Mouse (Mus musculus) embryonic facial prominence, embryonic 13.5 days (tissue): ENCODE measurements around the gene Cenpn. TPM values are rescaled to one million over a fixed set of nuclear protein-coding genes. Genes with fewer than 3 reads are reported as not detected.
A peak's percentile ranks its signal among the peaks of the same experiment; 100 is the strongest.

Experiments used
- ATAC-seq: fragments of 200-750 bp; cut with Nextera tagmentation; 2 replicates; pipeline ENCODE4 v1.8.0; 2017; ENCODE audit warnings: low read depth; ENCODE audit not compliant: insufficient number of reproducible peaks, insufficient read depth, low FRiP score, low TSS enrichment
- H3K27ac ChIP-seq: fragments of 300-500 bp; sonication (generic); 2 replicates; pipeline ENCODE4 v1.5.1; 2015; ENCODE audit warnings: moderate library complexity, mild to moderate bottlenecking, inconsistent platforms
- H3K27me3 ChIP-seq: fragments of 300-500 bp; sonication (generic); 2 replicates; pipeline ENCODE4 v1.6.1; 2015; ENCODE audit warnings: mild to moderate bottlenecking, inconsistent platforms
- H3K36me3 ChIP-seq: fragments of 300-500 bp; sonication (generic); 2 replicates; pipeline ENCODE4 v1.6.1; 2015; ENCODE audit warnings: mild to moderate bottlenecking, inconsistent platforms
- H3K4me1 ChIP-seq: fragments of 300-500 bp; sonication (generic); 2 replicates; pipeline ENCODE4 v1.6.1; 2015; ENCODE audit warnings: inconsistent platforms
- H3K4me2 ChIP-seq: fragments of 300-500 bp; sonication (generic); 2 replicates; pipeline ENCODE4 v1.6.1; 2015; ENCODE audit warnings: moderate library complexity, mild to moderate bottlenecking, inconsistent platforms
- H3K4me3 ChIP-seq: fragments of 300-500 bp; sonication (generic); 2 replicates; pipeline ENCODE4 v1.5.1; 2015; ENCODE audit warnings: mild to moderate bottlenecking, inconsistent platforms
- H3K9ac ChIP-seq: fragments of 300-500 bp; sonication (generic); 2 replicates; pipeline ENCODE4 v1.6.1; 2015; ENCODE audit warnings: mild to moderate bottlenecking, inconsistent platforms
- H3K9me3 ChIP-seq: fragments of 300-500 bp; sonication (generic); 2 replicates; pipeline ENCODE4 v1.6.1; 2016; ENCODE audit warnings: inconsistent platforms
- WGBS: fragments of 180-500 bp; shearing (Covaris S2); methylation state at CpG from one replicate; pipeline ENCODE4 v1.1.7; 2015; ENCODE audit warnings: mixed read lengths; 5-methylcytosine and 5-hydroxymethylcytosine counted together
- polyA plus RNA-seq: library from polyadenylated mRNA; unstranded; fragments of >200 nt; fragmentation: Nextera tagmentation; extraction: Ambion mirVana; gene quantifications from 2 replicates; pipeline ENCODE4 v1.2.1, GENCODE M21; 2015

The Cenpn gene
- 42.6 and 44.5 TPM in 2 replicates for polyA plus RNA-seq

DNA sequence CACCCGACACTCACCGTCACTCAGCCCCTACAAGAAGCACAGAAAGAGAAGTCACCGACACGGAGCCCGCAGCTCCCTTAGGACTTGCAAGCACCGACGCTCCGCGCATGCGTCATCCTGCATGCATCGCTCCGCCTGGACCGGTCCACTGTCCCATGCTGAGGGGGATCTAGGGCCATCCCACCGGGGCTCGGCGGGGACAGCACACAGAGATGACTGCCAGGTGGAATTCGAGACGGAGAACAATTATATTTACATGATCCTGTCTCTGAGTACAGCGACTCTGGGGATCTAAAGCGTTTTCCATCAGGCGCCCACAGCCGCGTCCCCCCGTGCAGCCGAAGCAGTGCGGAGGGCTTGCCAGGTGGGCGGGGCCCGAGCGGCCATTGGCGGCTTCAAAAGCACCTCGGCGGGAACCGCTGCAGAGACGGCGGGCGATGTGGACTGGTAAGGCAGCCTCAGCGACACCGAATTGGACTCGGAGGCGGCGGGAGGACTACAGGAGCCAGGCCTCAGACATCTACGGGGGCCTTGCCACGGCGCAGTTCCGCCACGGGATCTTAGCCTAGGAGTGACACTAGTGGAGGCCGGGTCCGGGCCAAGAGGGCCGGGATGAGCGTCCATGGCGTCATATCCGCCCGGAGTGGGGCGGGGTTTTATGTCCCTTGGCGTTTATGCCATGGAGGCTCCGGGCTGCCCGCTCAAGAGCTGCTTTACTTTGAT lies at the start of gene Cenpn, which contains the start of gene Cmc2:
Gene Cenpn, plus strand, starts transcription at position 394 of the 723 bp plus-strand sequence.
Gene Cmc2, minus strand, starts transcription at position 119 of the 723 bp plus-strand sequence.
- peaks cover 11% of the 10 kb centered on the region; the same call in 1 of the 2 replicates for H3K36me3 ChIP-seq
- peak; percentile 91 for ATAC-seq
- no peaks in the 10 kb centered on the region for H3K9me3 ChIP-seq
- H3K27ac ChIP-seq: peak within 1 kb of the TSS; percentile 74
- peak within 1 kb of the TSS; percentile 87 for H3K9ac ChIP-seq
- H3K27me3 ChIP-seq: no peaks in the 10 kb centered on the region
- peak within 1 kb of the TSS; percentile 78 for H3K4me2 ChIP-seq
- peaks cover 17% of the 10 kb centered on the region for H3K4me1 ChIP-seq
- H3K4me3 ChIP-seq: peak within 1 kb of the TSS; percentile 78
- under 1% methylated on average over 57 of the region's 57 CpGs for WGBS

DNA sequence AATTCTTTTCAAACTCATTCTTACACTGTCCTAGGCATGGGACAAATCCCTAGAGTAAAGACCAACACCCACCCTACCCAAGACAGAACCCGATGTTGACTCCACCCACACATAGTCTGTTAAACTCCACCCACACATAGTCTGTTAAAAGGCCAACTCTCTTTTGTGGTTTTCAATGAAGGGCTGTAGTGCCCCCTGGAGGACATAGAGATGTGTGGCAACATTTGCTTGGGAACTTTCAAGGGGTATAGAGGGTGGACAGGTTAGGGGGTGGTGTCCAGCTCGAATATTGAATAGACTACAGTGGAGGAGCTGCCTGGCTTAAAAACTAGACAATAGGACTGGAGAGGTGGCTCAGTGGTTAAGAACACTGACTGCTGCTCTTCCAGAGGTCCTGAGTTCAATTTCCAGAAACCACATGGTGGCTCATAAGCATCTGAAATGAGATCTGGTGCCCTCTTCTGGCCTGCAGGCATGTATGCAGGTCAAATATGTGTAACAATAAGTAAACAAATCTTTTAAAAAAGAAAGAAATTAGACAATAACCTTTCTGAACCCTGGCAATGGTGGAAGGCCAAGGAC lies 48.7 kb upstream of the Cenpn start:
- Histone ChIP-seq H3K4me1 (peaks cover 16% of the 10 kb centered on the region), H3K4me3 (no peak overlapping the region), H3K4me2 (no peak overlapping the region), H3K36me3 (no peaks in the 10 kb centered on the region), H3K27me3 (no peaks in the 10 kb centered on the region), H3K27ac (no peak overlapping the region), H3K9ac (no peak overlapping the region), H3K9me3 (no peaks in the 10 kb centered on the region)
- no peak for ATAC-seq
- 73% methylated on average over 2 of the region's 2 CpGs for WGBS

DNA sequence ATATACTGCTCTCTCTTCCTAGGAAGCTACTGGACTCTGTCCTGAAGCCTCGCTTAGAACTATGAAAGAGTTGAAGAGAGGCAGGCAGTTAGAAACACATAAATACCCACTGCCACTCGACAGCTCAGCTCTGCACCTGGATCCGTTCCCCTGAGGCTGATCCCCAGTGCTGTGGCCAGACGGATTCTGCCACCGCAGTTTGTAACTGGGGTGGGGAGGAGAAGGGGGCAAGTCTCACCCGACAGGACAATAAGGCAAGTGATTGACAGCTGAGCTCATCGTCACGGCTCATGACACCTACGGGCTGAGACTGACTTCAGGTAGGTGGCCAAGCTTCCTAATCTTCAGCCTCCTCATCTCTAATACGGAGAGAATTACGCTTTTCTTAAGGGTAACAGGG lies 47.9 kb upstream of the Cenpn start:
- no peak for ATAC-seq
- peaks cover 16% of the 10 kb centered on the region for H3K4me1 ChIP-seq
- no peaks in the 10 kb centered on the region for H3K27me3 ChIP-seq
- no peak overlapping the region for H3K4me2 ChIP-seq
- no peak overlapping the region for H3K4me3 ChIP-seq
- no peaks in the 10 kb centered on the region for H3K9me3 ChIP-seq
- no peak overlapping the region for H3K9ac ChIP-seq
- WGBS: 71% methylated on average over 11 of the region's 11 CpGs
- H3K27ac ChIP-seq: no peak overlapping the region
- H3K36me3 ChIP-seq: no peaks in the 10 kb centered on the region

DNA sequence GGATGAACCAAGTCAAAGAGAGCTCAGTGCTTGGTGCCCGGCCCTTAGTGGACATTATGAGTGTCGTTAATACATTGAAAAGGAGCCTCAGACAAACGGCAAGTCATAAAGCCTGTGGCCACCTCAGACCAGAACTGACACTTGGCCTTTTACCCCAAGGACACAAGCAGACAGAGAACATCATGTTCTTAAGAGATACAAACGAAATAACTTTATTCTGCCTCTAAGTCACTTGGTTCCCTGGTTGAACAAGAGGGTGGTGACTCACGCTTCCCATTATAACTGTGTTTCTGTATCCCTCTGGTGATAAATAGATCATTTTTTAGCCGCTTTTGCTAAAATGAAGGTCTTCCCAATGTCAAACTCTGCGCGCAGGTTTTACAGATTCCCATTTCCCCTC lies 47.5 kb upstream of the Cenpn start:
- Histone ChIP-seq H3K4me3 (no peak overlapping the region), H3K9ac (no peak overlapping the region), H3K27ac (no peak overlapping the region), H3K4me1 (peaks cover 16% of the 10 kb centered on the region), H3K36me3 (no peaks in the 10 kb centered on the region), H3K4me2 (no peak overlapping the region), H3K27me3 (no peaks in the 10 kb centered on the region), H3K9me3 (no peaks in the 10 kb centered on the region)
- WGBS: 77% methylated on average over 8 of the region's 8 CpGs
- ATAC-seq: no peak

DNA sequence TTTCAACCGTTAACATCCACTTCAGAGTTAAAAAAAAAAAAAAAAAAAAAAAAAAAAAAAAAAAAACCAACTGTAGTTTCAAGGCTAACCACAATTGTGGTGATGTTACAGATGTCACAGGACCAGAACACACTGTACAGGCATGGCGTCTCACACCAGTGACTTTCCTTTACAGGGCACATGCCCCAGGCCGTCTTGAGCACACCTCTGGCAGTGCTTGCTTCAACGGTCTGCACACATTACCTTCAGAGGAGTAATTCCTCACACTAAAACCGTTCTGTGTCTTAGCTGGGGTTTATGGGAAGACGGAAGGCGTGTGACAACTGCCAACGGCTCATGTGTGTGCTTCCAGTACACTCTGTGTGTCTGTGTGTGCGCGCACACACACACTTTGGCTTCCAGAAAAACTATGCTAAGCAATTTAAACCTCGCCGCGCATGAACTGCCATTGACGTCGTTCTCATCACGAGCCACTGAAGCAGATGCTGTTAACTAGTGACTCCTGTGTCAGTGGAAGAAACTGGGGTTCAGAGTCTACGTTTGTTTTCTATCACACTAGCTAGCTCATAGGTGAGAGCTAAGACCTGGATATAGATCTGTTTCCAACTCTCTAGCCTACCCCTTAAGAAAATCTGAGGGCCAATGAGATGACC lies 45.6 kb upstream of the Cenpn start:
- H3K27me3 ChIP-seq: no peaks in the 10 kb centered on the region
- H3K27ac ChIP-seq: no peak overlapping the region
- H3K9me3 ChIP-seq: no peaks in the 10 kb centered on the region
- ATAC-seq: no peak
- WGBS: 82% methylated on average over 17 of the region's 17 CpGs
- no peaks in the 10 kb centered on the region for H3K36me3 ChIP-seq
- no peak overlapping the region for H3K9ac ChIP-seq
- H3K4me2 ChIP-seq: no peak overlapping the region
- peaks cover 16% of the 10 kb centered on the region for H3K4me1 ChIP-seq
- no peak overlapping the region for H3K4me3 ChIP-seq

DNA sequence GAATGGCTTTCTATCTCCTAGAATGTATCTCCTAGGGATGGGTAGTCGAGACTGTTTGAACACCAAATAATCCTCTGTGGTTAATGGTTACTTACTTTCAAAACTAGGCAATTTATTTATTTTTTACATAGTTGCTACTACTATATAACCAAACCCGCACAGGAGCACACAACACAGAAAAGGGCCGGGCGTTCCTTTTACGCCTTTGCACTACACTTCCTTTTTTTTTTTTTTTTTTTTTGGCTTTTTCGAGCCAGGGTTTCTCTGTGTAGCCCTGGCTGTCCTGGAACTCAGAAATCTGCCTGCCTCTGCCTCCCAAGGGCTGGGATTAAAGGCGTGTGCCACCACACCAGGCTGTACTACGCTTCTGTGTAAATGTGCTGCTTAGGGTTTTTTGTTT lies 40.1 kb upstream of the Cenpn start:
- H3K9me3 ChIP-seq: peaks cover 10% of the 10 kb centered on the region; the same call in 1 of the 2 replicates
- H3K4me2 ChIP-seq: no peak overlapping the region
- no peaks in the 10 kb centered on the region for H3K27me3 ChIP-seq
- peaks cover 6% of the 10 kb centered on the region for H3K36me3 ChIP-seq
- H3K4me3 ChIP-seq: no peak overlapping the region
- no peak overlapping the region for H3K9ac ChIP-seq
- no peak overlapping the region for H3K27ac ChIP-seq
- WGBS: 89% methylated on average over 8 of the region's 8 CpGs
- ATAC-seq: no peak
- no peaks in the 10 kb centered on the region for H3K4me1 ChIP-seq

DNA sequence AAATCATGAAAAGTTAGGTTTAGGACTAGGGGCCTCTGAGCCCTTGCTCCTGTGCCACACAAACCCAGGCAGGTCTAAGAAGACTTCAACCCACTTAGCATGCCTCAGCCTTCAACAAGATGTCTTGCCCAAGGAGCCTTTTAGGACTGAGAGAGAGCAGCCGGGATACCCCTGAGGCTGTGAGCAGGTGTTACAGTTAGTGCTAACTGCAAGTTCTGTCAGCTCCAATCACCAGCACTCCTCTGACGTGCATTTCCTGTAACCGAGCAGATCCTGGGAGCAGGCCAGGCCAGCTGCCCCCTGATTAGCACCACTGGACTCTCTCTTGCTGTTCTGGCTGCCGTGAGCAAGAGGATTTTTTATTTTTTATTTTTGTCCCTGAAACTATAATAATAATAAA lies 33.7 kb upstream of the Cenpn start:
- Histone ChIP-seq H3K4me3 (no peak overlapping the region), H3K4me2 (no peak overlapping the region), H3K9ac (no peak overlapping the region), H3K27me3 (no peaks in the 10 kb centered on the region), H3K4me1 (no peaks in the 10 kb centered on the region), H3K36me3 (peaks cover 57% of the 10 kb centered on the region), H3K27ac (no peak overlapping the region), H3K9me3 (peaks cover 10% of the 10 kb centered on the region; the same call in 1 of the 2 replicates)
- ATAC-seq: no peak
- 69% methylated on average over 4 of the region's 4 CpGs for WGBS

DNA sequence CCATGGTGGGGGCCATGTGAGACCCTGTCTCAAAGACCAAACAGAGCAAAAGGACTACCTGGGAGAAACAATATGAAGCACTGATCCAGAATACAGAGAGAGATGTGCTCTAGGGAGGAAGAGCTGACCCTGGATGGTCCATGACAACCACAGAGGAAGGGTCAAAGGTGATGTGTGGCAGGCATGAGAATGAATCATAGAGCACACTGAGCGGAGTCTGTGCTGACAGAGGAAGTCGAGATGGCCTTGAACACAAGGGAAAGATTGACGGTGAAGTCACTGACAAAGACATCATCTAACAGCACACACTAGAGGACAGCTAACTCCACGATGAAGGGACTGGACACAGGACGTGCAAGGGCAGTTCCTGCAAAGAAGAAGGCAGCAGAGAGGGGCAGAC lies 30.1 kb upstream of the Cenpn start:
- Histone ChIP-seq H3K9ac (no peak overlapping the region), H3K36me3 (peaks cover 61% of the 10 kb centered on the region), H3K4me1 (no peaks in the 10 kb centered on the region), H3K4me3 (no peak overlapping the region), H3K27ac (no peak overlapping the region), H3K9me3 (no peaks in the 10 kb centered on the region), H3K27me3 (no peaks in the 10 kb centered on the region), H3K4me2 (no peak overlapping the region)
- no peak for ATAC-seq
- 91% methylated on average over 5 of the region's 5 CpGs for WGBS

DNA sequence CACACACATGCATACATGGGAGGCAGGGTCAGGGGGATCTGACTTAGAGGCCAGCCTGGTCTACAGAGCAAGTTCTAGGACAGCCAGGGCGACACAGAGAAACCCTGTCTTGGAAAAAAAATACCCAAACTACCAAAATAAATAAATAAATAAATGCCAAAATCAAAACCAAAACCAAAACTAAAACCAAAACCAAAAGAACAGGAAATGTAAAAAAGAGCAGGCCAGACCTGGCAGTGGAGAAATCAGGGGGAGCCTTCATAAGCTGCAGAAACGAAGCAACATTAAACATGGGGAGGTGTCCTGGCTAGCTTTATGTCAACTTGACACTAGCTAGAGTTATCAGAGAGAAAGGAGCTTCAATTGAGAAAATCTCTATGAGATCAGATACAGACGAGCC lies 29.4 kb upstream of the Cenpn start:
- H3K4me1 ChIP-seq: no peaks in the 10 kb centered on the region
- 84% methylated on average over 3 of the region's 3 CpGs for WGBS
- peaks cover 54% of the 10 kb centered on the region for H3K36me3 ChIP-seq
- H3K9ac ChIP-seq: no peak overlapping the region
- no peaks in the 10 kb centered on the region for H3K27me3 ChIP-seq
- H3K9me3 ChIP-seq: no peaks in the 10 kb centered on the region
- no peak overlapping the region for H3K4me2 ChIP-seq
- H3K27ac ChIP-seq: no peak overlapping the region
- no peak for ATAC-seq
- H3K4me3 ChIP-seq: no peak overlapping the region

DNA sequence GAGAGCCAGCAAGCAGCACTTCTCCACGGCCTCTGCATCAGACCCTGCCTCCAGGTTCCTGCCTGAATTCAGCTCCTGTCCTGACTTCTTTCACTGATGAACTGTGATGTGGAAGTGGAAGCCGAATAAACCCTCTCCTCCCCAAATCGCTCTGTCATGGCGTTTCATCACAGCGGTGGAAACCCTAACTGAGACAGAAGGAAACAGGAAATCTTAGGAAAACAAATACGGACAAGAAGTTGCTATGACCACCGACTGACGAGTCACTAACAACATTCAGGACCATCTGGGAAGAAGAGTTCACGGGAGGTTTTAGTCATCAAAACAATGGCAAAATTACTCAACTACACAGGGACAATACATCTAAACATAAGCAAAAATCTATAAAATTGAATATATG lies 28.9 kb upstream of the Cenpn start:
- Histone ChIP-seq H3K4me2 (no peak overlapping the region), H3K9ac (no peak overlapping the region), H3K4me3 (no peak overlapping the region), H3K36me3 (peaks cover 50% of the 10 kb centered on the region), H3K9me3 (no peaks in the 10 kb centered on the region), H3K27me3 (no peaks in the 10 kb centered on the region), H3K27ac (no peak overlapping the region), H3K4me1 (no peaks in the 10 kb centered on the region)
- 78% methylated on average over 9 of the region's 9 CpGs for WGBS
- ATAC-seq: no peak

DNA sequence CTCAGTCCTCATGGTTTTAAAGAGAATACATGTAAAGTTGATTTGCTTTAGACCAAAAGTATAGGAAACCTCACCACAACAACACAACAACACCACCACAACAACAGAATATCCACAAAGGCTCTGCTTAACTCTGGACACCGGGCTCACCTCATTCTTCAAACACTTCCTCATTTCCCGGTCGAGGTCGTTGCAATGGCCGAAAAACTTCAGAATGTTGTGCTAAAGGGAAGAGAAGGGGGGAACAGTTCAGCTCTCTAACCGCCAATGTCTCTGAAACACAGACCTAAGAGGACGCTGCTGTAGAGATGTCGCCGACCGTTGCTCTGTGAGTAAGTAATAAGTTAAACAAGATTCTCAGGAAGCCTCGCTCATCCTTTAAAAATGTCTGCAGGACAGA lies 27.6 kb upstream of the Cenpn start:
- no peak overlapping the region for H3K4me3 ChIP-seq
- peaks cover 37% of the 10 kb centered on the region for H3K36me3 ChIP-seq
- H3K9ac ChIP-seq: no peak overlapping the region
- H3K4me2 ChIP-seq: no peak overlapping the region
- H3K27me3 ChIP-seq: no peaks in the 10 kb centered on the region
- H3K4me1 ChIP-seq: no peaks in the 10 kb centered on the region
- no peak overlapping the region for H3K27ac ChIP-seq
- 90% methylated on average over 11 of the region's 11 CpGs for WGBS
- no peak for ATAC-seq
- H3K9me3 ChIP-seq: no peaks in the 10 kb centered on the region

DNA sequence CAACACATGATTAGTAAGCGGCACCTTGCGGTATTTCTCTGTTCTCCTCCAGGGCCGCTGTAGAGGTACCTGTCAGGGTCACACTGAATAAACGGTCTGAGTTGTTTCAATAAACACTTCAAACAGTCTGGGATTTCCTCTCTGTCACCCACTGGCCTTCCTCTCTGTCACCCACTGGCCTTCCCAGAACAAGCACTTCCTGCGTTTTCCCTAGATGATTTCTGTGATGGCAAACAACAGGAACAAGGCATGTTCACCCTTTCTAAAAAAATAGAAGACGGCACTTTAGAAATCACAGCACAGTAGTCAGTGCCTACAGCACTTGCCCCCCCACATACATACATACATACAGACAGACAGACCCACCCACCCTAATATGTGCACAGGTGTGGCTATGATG lies 26.0 kb upstream of the Cenpn start:
- Histone ChIP-seq H3K4me3 (no peak overlapping the region), H3K4me1 (no peaks in the 10 kb centered on the region), H3K4me2 (no peak overlapping the region), H3K9me3 (no peaks in the 10 kb centered on the region), H3K27ac (no peak overlapping the region), H3K27me3 (no peaks in the 10 kb centered on the region), H3K9ac (no peak overlapping the region), H3K36me3 (peaks cover 26% of the 10 kb centered on the region)
- ATAC-seq: no peak
- 91% methylated on average over 6 of the region's 6 CpGs for WGBS
